Mouse (Mus musculus): ENCODE measurements at regions not wholly inside any gene's neighbourhood (a gene's known extent, or its start where the extent isn't known, plus 50 kb on each side); places are given as distances from the start of the nearest gene placed in this dataset.

DNA sequence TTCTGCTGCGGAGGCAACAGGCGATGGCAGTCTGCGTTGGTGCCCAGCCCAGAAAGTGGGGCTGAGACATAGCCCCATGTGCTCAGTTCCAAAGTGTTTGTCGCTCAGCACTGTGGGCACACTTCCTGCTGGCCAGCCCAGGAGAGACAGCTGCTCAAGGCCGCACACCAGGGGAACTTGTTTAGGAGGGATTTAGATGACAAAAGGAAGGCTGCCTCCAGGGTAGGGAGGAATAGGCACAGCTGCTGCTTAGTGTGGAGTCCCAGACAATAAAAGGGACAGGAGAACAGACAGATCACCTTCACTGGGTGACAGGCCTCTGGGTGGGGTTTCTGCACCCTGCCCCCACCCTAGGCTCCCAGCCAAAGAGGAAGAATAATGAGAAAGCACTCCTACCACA is 169.2 kb upstream of the Ctnnb1 start:
- no peak overlapping the region for H3K9ac ChIP-seq (ENCODE audit: control insufficient read depth, low read depth, low read length, poor library complexity, severe bottlenecking)
- H3K79me2 ChIP-seq (ENCODE audit: control insufficient read depth, insufficient read depth, low read length, poor library complexity) = no peaks in the 10 kb centered on the region
- H3K36me3 ChIP-seq (ENCODE audit: control insufficient read depth in 1 of 2, insufficient read depth in 2 of 2, low read length in 2 of 2) = peaks cover 0 to 2% of the 10 kb centered on the region in 2 experiments; a peak in 1 of 4 replicates
- no peak overlapping the region for H3K4me3 ChIP-seq (ENCODE audit: control insufficient read depth in 1 of 2, insufficient read depth in 1 of 2, low read depth in 2 of 2, low read length in 2 of 2)
- H3K27me3 ChIP-seq (ENCODE audit: control insufficient read depth in 1 of 2, insufficient read depth in 2 of 2, low read length in 2 of 2) = no peaks in the 10 kb centered on the region
- H3K27ac ChIP-seq (ENCODE audit: control insufficient read depth, low read depth, low read length) = no peak overlapping the region
- H3K4me1 ChIP-seq (ENCODE audit: control insufficient read depth in 1 of 2, insufficient read depth in 2 of 2, low read length in 2 of 2) = peaks cover 4 to 8% of the 10 kb centered on the region in 2 experiments; a peak in 2 of 4 replicates
- no peaks in the 10 kb centered on the region for H3K9me3 ChIP-seq (replicated peaks; ENCODE audit: insufficient read depth, low read length)
- no peak for TF ChIP-seq GABPA (IDR thresholded peaks at IDR 0.05; ENCODE audit: low read depth, low read length)
- TF ChIP-seq ELF1 (IDR thresholded peaks at IDR 0.05; ENCODE audit: low read depth, low read length) = no peak
- no peak for TF ChIP-seq CTCF (IDR thresholded peaks at IDR 0.05 in 2 of 3, conservative IDR thresholded peaks at IDR 0.05 in 1 of 3; ENCODE audit: control insufficient read depth in 1 of 3, insufficient read depth in 1 of 3, low read depth in 2 of 3, low read length in 3 of 3, poor library complexity in 1 of 3, severe bottlenecking in 1 of 3)
- no peak for TF ChIP-seq POLR2A (IDR thresholded peaks at IDR 0.05; ENCODE audit: control insufficient read depth in 1 of 2, insufficient read depth in 1 of 2, low read depth in 1 of 2, low read length in 2 of 2, poor library complexity in 1 of 2)
- no peak for TF ChIP-seq EP300 (IDR thresholded peaks at IDR 0.05; ENCODE audit: low read depth in 1 of 2, low read length in 2 of 2)
- TF ChIP-seq NRF1 (IDR thresholded peaks at IDR 0.05; ENCODE audit: insufficient read depth, low read depth, low read length, poor library complexity, severe bottlenecking) = no peak
- TF ChIP-seq ZC3H11A (IDR thresholded peaks at IDR 0.05; ENCODE audit: low read depth, low read length) = no peak
- no peak for TF ChIP-seq MEF2A (IDR thresholded peaks at IDR 0.05; ENCODE audit: extremely low read depth, insufficient replicate concordance, low read depth, low read length, poor library complexity, severe bottlenecking)
- no peak for TF ChIP-seq RCOR1 (IDR thresholded peaks at IDR 0.05; ENCODE audit: low read depth, low read length)
- TF ChIP-seq POLR2AphosphoS5 (IDR thresholded peaks at IDR 0.05; ENCODE audit: borderline replicate concordance, low read depth, low read length) = no peak
- no peak for TF ChIP-seq TCF12 (IDR thresholded peaks at IDR 0.05; ENCODE audit: low read depth, low read length)
- no peak for TF ChIP-seq MYB (IDR thresholded peaks at IDR 0.05; ENCODE audit: low read depth, low read length)
- DNase-seq (ENCODE audit: low read depth, low spot score) = peak; percentile 21

DNA sequence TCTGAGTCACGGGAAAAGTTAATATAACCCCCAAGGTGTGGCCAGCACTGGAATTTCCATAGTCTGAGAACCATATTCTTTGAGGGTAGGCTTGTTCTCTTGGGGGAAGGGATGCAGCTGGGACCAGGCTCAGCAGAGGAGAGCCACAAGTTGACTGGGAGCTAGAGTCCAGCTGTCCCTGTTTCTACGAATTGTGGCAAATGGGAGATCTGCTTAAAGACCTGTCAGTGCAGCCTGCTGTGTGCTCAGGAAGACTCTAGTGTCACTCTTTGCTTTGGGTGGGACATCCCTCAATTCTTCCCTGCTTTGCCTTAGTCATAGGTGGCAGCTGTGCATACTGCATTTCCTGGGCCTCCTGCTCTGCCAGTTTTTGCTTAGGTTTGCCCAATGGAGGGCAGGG is 165.2 kb upstream of the Ctnnb1 start:
- no peak overlapping the region for H3K4me3 ChIP-seq (ENCODE audit: control insufficient read depth in 1 of 2, insufficient read depth in 1 of 2, low read depth in 2 of 2, low read length in 2 of 2)
- DNase-seq (ENCODE audit: low read depth, low spot score) = no peak
- H3K4me1 ChIP-seq (ENCODE audit: control insufficient read depth in 1 of 2, insufficient read depth in 2 of 2, low read length in 2 of 2) = peaks cover 4 to 6% of the 10 kb centered on the region in 2 experiments; a peak in 2 of 4 replicates
- TF ChIP-seq JUND (IDR thresholded peaks at IDR 0.05; ENCODE audit: low read depth, low read length) (no peak), EP300 (IDR thresholded peaks at IDR 0.05; ENCODE audit: low read depth in 1 of 2, low read length in 2 of 2) (no peak), ELF1 (IDR thresholded peaks at IDR 0.05; ENCODE audit: low read depth, low read length) (no peak), GABPA (IDR thresholded peaks at IDR 0.05; ENCODE audit: low read depth, low read length) (no peak), MEF2A (IDR thresholded peaks at IDR 0.05; ENCODE audit: extremely low read depth, insufficient replicate concordance, low read depth, low read length, poor library complexity, severe bottlenecking) (no peak), ZC3H11A (IDR thresholded peaks at IDR 0.05; ENCODE audit: low read depth, low read length) (no peak), POLR2A (IDR thresholded peaks at IDR 0.05; ENCODE audit: control insufficient read depth in 1 of 2, insufficient read depth in 1 of 2, low read depth in 1 of 2, low read length in 2 of 2, poor library complexity in 1 of 2) (no peak), SMC3 (IDR thresholded peaks at IDR 0.05; ENCODE audit: low read depth, low read length) (no peak), USF2 (IDR thresholded peaks at IDR 0.05; ENCODE audit: borderline replicate concordance in 1 of 2, insufficient read depth in 1 of 2, low read depth in 1 of 2, low read length in 2 of 2) (no peak), RCOR1 (IDR thresholded peaks at IDR 0.05; ENCODE audit: low read depth, low read length) (no peak), ZKSCAN1 (IDR thresholded peaks at IDR 0.05; ENCODE audit: low read depth, low read length) (no peak), NRF1 (IDR thresholded peaks at IDR 0.05; ENCODE audit: insufficient read depth, low read depth, low read length, poor library complexity, severe bottlenecking) (no peak), CTCF (IDR thresholded peaks at IDR 0.05 in 2 of 3, conservative IDR thresholded peaks at IDR 0.05 in 1 of 3; ENCODE audit: control insufficient read depth in 1 of 3, insufficient read depth in 1 of 3, low read depth in 2 of 3, low read length in 3 of 3, poor library complexity in 1 of 3, severe bottlenecking in 1 of 3) (no peak), BHLHE40 (IDR thresholded peaks at IDR 0.05; ENCODE audit: borderline replicate concordance, low read depth, low read length) (no peak), POLR2AphosphoS5 (IDR thresholded peaks at IDR 0.05; ENCODE audit: borderline replicate concordance, low read depth, low read length) (no peak)
- H3K9me3 ChIP-seq (replicated peaks; ENCODE audit: insufficient read depth, low read length) = no peaks in the 10 kb centered on the region
- no peaks in the 10 kb centered on the region for H3K79me2 ChIP-seq (ENCODE audit: control insufficient read depth, insufficient read depth, low read length, poor library complexity)
- no peak overlapping the region for H3K27ac ChIP-seq (ENCODE audit: control insufficient read depth, low read depth, low read length)
- peaks cover 0 to 2% of the 10 kb centered on the region in 2 experiments; a peak in 1 of 4 replicates for H3K36me3 ChIP-seq (ENCODE audit: control insufficient read depth in 1 of 2, insufficient read depth in 2 of 2, low read length in 2 of 2)
- H3K9ac ChIP-seq (ENCODE audit: control insufficient read depth, low read depth, low read length, poor library complexity, severe bottlenecking) = no peak overlapping the region
- H3K27me3 ChIP-seq (ENCODE audit: control insufficient read depth in 1 of 2, insufficient read depth in 2 of 2, low read length in 2 of 2) = no peaks in the 10 kb centered on the region
